Mouse (Mus musculus): Measurements from ENCODE around the gene Ucp2. TPM values are rescaled to one million over a fixed set of nuclear protein-coding genes. Genes with fewer than 3 reads are reported as not detected.

Gene Ucp2
- polyA plus RNA-seq (2015; fragmentation: Nextera tagmentation; extraction: Ambion mirVana): 205 and 275 TPM in 2 replicates

DNA sequence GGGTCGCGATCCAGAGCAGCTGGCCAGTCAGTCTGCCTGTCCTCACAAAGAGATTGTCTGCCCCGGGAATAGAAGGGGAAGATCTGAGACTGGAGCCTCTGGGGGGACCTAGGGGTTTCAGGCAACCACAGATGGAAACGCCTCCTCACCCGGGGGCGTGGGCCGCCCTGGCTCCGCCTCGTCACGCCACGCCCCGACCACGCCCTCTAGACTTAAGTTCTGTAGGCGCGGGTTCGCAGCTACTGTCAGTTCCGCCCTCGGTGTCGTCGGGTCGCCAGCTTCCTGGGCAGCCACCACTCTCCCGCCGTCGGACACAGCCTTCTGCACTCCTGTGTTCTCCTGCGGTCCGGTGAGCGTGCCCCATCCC, at the start of gene Ucp2:
TSS of gene Ucp2 (plus strand) at position 221 of the 367 bp plus-strand sequence.

DNA sequence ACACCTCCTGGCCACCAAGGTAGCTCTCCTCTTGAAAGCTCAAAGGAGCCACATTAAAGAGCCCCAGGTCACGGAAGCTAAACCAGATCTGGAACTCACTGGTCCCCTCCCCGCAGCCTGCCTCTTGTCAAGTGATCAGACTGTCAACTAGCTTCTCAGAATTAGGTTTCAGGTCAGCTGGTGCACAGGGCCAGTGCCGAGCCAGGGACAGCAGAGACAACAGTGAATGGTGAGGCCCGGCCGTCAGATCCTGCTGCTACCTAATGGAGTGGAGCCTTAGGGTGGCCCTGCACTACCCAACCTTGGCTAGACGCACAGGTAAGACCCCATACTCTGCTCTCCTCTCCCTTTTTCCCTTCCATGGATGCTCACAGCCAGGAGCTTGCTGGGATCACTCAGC, 20.4 kb upstream of the Ucp2 start, which contains the start of gene Ucp3:
TSS of gene Ucp3 (plus strand) at position 214 of the 400 bp plus-strand sequence.

GRCm38 (mm10) chr7:100514573-100514972, 21.4 kb downstream of the Ucp2 start, which contains the start of gene Dnajb13:
Gene Dnajb13 (minus strand): TSS chr7:100514960.

GRCm38 (mm10) chr7:100536804-100537518, 43.8 kb downstream of the Ucp2 start, which contains the start of gene Coa4:
Gene Coa4 (plus strand): TSS chr7:100537071.

Other genes starting within 250 kb of the Ucp2 start
- 2.3 and 3.8 TPM in 2 replicates for gene P4ha3, start 207.8 kb upstream of the Ucp2 start, polyA plus RNA-seq (2015; fragmentation: Nextera tagmentation; extraction: Ambion mirVana)
- gene C2cd3, start 121.1 kb upstream of the Ucp2 start, polyA plus RNA-seq (2015; fragmentation: Nextera tagmentation; extraction: Ambion mirVana): 7.0 and 7.6 TPM in 2 replicates
- gene Ppme1, start 121.0 kb upstream of the Ucp2 start, polyA plus RNA-seq (2015; fragmentation: Nextera tagmentation; extraction: Ambion mirVana): 31.2 and 35.7 TPM in 2 replicates
- 0.76 and 1.1 TPM in 2 replicates for gene Ucp3, start 20.3 kb upstream of the Ucp2 start, polyA plus RNA-seq (2015; fragmentation: Nextera tagmentation; extraction: Ambion mirVana)
- 0.30 and 0.48 TPM in 2 replicates for gene Dnajb13, start 21.6 kb downstream of the Ucp2 start, polyA plus RNA-seq (2015; fragmentation: Nextera tagmentation; extraction: Ambion mirVana)
- 10.5 and 14.4 TPM in 2 replicates for gene Coa4, start 43.7 kb downstream of the Ucp2 start, polyA plus RNA-seq (2015; fragmentation: Nextera tagmentation; extraction: Ambion mirVana)
- gene Rab6a, start 114.1 kb downstream of the Ucp2 start, polyA plus RNA-seq (2015; fragmentation: Nextera tagmentation; extraction: Ambion mirVana): 74.6 and 94.8 TPM in 2 replicates
- 102 and 107 TPM in 2 replicates for gene Mrpl48, start 115.0 kb downstream of the Ucp2 start, polyA plus RNA-seq (2015; fragmentation: Nextera tagmentation; extraction: Ambion mirVana)
- gene Plekhb1, start 169.1 kb downstream of the Ucp2 start, polyA plus RNA-seq (2015; fragmentation: Nextera tagmentation; extraction: Ambion mirVana): 13.7 and 19.6 TPM in 2 replicates
- gene Fam168a, start 213.3 kb downstream of the Ucp2 start, polyA plus RNA-seq (2015; fragmentation: Nextera tagmentation; extraction: Ambion mirVana): 22.6 and 29.2 TPM in 2 replicates